Mouse (Mus musculus) liver, embryonic 13.5 days (tissue): Measurements from ENCODE around the gene Acer2. TPM values are rescaled to one million over a fixed set of nuclear protein-coding genes. Genes with fewer than 3 reads are reported as not detected.
A peak's percentile ranks its signal among the peaks of the same experiment; 100 is the strongest.

Experiments
- ATAC-seq: fragments of 200-750 bp; cut with Nextera tagmentation; 2 replicates; pipeline ENCODE4 v1.8.0; 2017; ENCODE audit warnings: low read depth, mild to moderate bottlenecking, moderate number of reproducible peaks, moderate library complexity
- DNase-seq: peaks from one replicate; pipeline ENCODE4 v3.0.0; 2022
- H3K27ac ChIP-seq: fragments of 300-500 bp; sonication (generic); 2 replicates; pipeline ENCODE4 v1.5.1; 2015; ENCODE audit warnings: moderate library complexity, mild to moderate bottlenecking, inconsistent platforms
- H3K27me3 ChIP-seq: fragments of 300-500 bp; sonication (generic); 2 replicates; pipeline ENCODE4 v1.6.1; 2015; ENCODE audit warnings: mild to moderate bottlenecking, inconsistent platforms
- H3K36me3 ChIP-seq: fragments of 300-500 bp; sonication (generic); 2 replicates; pipeline ENCODE4 v1.6.1; 2015; ENCODE audit warnings: mild to moderate bottlenecking, inconsistent platforms
- H3K4me1 ChIP-seq: fragments of 300-500 bp; sonication (generic); replicated peaks from 2 replicates; pipeline ENCODE4 v1.6.1; 2015; ENCODE audit warnings: inconsistent platforms
- H3K4me2 ChIP-seq: fragments of 300-500 bp; sonication (generic); 2 replicates; pipeline ENCODE4 v1.6.1; 2015; ENCODE audit warnings: inconsistent platforms, mild to moderate bottlenecking, moderate library complexity
- H3K4me3 ChIP-seq: fragments of 300-500 bp; sonication (generic); replicated peaks from 2 replicates; pipeline ENCODE4 v1.5.1; 2015; ENCODE audit warnings: mild to moderate bottlenecking, inconsistent platforms
- H3K9ac ChIP-seq: fragments of 300-500 bp; sonication (generic); 2 replicates; pipeline ENCODE4 v1.6.1; 2015; ENCODE audit warnings: mild to moderate bottlenecking, inconsistent platforms
- H3K9me3 ChIP-seq: fragments of 300-500 bp; sonication (generic); replicated peaks from 2 replicates; pipeline ENCODE4 v1.6.1; 2016; ENCODE audit warnings: inconsistent platforms
- WGBS: fragments of 180-500 bp; shearing (Covaris S2); methylation state at CpG from one replicate; pipeline ENCODE4 v1.1.7; 2015; ENCODE audit not compliant: insufficient replicate concordance; 5-methylcytosine and 5-hydroxymethylcytosine counted together
- polyA plus RNA-seq: library from polyadenylated mRNA; unstranded; fragments of >200 nt; fragmentation: Nextera tagmentation; extraction: Ambion mirVana; gene quantifications from 2 replicates; pipeline ENCODE4 v1.2.1, GENCODE M21; 2015

Acer2 gene
- polyA plus RNA-seq, 1 experiment from 2014 or later: 5.3 TPM

DNA sequence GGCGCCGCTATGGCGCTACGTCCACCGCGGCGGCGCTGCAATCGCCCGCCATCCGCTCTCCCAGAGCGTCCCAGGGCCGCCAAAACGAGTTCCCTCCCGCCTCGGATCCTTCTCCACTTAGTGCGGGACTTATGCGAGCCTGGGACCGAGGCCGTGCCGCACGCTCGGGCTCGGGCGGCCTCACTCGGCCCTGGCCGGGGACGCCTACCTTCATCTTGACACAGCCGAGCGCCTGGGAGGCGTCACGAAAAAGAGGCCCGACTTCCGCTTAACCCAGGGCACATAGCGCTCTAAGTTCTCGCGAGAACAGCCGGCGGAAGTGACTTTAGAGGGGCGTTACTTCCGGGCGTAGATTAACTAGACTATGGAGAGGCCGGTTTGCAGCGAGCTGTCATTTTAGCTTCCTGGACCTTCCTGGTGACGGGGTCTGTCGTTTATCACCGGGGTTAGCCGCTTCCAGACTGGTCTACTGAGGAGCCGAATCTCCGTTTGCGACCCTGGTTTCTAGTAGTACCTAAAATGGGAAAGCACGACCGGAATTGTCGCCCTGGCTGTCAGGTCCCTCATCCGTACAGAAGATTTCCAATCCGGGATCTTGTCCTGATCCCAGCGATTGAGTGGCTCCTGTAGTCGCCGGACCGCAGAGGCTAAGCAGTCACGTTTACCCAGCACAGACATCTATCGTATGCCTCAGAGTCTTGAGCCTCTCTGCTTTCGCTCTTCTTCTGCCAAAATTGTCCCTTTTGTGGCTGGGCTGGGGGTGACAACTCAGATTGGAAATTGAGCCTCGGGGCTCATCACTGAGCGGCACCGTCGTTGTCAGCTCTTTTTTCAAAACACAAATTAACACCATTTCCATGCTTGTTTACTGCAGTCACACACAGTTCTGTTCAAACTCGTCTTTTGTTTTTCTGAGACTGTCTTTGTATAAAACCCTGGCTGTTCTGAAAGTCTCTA is 16.8 kb upstream of the Acer2 start, which contains the start of gene Rps6:
Gene Rps6 (minus strand): TSS at position 300 of the 957 bp plus-strand sequence.
- Histone ChIP-seq H3K9ac (peak within 1 kb of the TSS; percentile 99), H3K4me1 (peaks cover 27% of the 10 kb centered on the region)
- ATAC-seq: peak; percentile 96

DNA sequence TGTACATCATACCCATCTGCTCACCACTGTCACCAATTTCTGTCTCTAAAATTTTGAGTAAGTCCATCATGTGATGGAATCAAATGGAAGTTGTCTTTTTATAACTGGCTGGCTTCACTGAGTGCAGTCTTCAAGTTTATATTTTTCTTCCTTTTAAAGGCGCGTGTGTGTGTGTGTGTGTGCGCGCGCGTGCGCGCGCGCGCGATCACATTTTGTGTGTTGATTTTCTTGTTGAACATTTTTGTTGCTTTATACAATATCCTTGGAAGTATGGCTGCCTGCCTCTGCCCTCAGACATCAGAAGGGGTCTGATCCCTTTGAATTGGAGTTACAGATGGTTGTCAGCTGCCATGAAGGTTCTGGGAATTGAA is 16.1 kb upstream of the Acer2 start:
- H3K27ac ChIP-seq: no peak overlapping the region; the same call in 1 of the 2 replicates
- H3K4me2 ChIP-seq: peak overlapping the region; percentile 82
- ATAC-seq: no peak
- no peaks in the 10 kb centered on the region for H3K27me3 ChIP-seq
- peak overlapping the region; percentile 96 for H3K4me3 ChIP-seq
- peaks cover 31% of the 10 kb centered on the region for H3K36me3 ChIP-seq
- 57% methylated on average over 12 of the region's 12 CpGs for WGBS
- H3K4me1 ChIP-seq: peaks cover 29% of the 10 kb centered on the region
- H3K9me3 ChIP-seq: no peaks in the 10 kb centered on the region
- no peak for DNase-seq
- H3K9ac ChIP-seq: peak overlapping the region; percentile 99

More for the DNA sequence above, 16.8 kb upstream of the Acer2 start, which contains the start of gene Rps6:
- Histone ChIP-seq H3K9me3 (no peaks in the 10 kb centered on the region), H3K36me3 (peaks cover 37% of the 10 kb centered on the region), H3K4me3 (peak within 1 kb of the TSS; percentile 96), H3K4me2 (peak within 1 kb of the TSS; percentile 82), H3K27ac (peak within 1 kb of the TSS; percentile 91), H3K27me3 (no peaks in the 10 kb centered on the region)
- DNase-seq: peak; percentile 87
- under 1% methylated on average over 67 of the region's 68 CpGs for WGBS

DNA sequence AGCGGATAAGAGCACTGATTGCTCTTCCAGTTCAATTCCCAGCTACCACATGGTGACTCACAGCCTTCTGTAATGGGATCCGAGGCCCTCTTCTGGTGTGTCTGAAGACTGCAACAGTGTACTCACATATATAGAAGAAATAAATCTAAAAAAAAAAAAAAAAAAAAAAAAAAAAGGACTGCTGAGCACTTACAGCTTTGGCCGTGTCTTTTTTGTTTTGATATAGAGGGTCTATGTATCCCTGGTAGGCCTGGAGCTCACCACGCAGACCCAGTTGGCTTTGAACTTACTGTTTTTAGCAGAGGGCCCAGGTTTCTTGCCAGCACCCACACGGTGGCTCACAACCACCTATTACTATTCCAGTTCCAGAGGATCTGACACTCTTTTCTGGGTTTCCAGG is 10.1 kb upstream of the Acer2 start:
- Histone ChIP-seq H3K4me2 (no peak overlapping the region), H3K27me3 (peaks cover 4% of the 10 kb centered on the region; the same call in 1 of the 2 replicates), H3K27ac (no peak overlapping the region), H3K9ac (no peak overlapping the region), H3K36me3 (no peaks in the 10 kb centered on the region), H3K4me3 (no peak overlapping the region), H3K9me3 (no peaks in the 10 kb centered on the region), H3K4me1 (peaks cover 4% of the 10 kb centered on the region; the same call in 1 of the 2 replicates)
- WGBS: 65% methylated on average over 5 of the region's 5 CpGs
- ATAC-seq (no peak), DNase-seq (no peak)

DNA sequence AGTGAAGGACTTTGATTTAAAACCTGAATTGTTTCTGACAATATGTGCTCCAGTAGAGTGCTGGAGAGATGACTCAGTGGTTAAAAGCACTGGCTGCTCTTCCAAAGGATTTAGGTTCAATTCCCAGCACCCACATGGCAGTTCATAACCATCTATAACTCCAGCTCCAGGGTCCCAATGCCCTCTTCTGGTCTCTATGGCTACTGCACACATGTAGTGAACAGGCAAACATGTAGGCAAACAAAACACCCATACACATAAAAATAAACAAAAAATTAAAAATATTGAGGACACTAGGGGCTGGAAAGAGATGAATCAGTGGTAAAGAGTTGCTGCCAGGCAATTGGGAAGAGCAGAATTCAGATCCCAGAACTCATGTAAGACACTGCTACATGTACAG is 2.2 kb upstream of the Acer2 start:
- ATAC-seq (no peak), DNase-seq (no peak)
- Histone ChIP-seq H3K4me3 (no peak overlapping the region), H3K27ac (no peak overlapping the region), H3K9me3 (no peaks in the 10 kb centered on the region), H3K4me1 (peaks cover 24% of the 10 kb centered on the region), H3K9ac (no peak overlapping the region), H3K36me3 (no peaks in the 10 kb centered on the region), H3K4me2 (no peak overlapping the region), H3K27me3 (peaks cover 52% of the 10 kb centered on the region)

DNA sequence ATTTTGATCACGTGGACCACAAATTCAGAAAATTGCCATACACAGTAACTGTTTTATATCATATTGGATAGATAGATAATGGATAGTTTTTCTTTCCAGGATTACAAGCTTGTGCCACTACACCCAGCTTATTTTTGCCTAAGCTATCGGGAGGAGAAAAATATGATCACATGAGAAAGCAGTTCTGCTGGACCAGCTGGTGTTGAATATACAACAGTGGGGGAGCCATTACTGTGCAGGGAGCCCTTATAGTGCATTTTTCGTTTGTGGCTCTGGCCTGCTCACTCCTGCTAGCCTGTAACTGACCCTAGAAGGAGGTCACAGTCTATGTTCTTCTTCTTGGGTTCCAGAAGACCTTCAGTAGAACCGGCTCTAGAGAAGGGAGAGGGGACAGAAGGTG is 1.1 kb upstream of the Acer2 start:
- H3K4me3 ChIP-seq: no peak overlapping the region
- WGBS: 49% methylated on average over 4 of the region's 4 CpGs
- no peaks in the 10 kb centered on the region for H3K9me3 ChIP-seq
- H3K27me3 ChIP-seq: peaks cover 51% of the 10 kb centered on the region
- no peak overlapping the region for H3K27ac ChIP-seq
- ATAC-seq (no peak), DNase-seq (no peak)
- H3K9ac ChIP-seq: no peak overlapping the region
- H3K4me2 ChIP-seq: no peak overlapping the region
- peaks cover 24% of the 10 kb centered on the region for H3K4me1 ChIP-seq
- no peaks in the 10 kb centered on the region for H3K36me3 ChIP-seq

DNA sequence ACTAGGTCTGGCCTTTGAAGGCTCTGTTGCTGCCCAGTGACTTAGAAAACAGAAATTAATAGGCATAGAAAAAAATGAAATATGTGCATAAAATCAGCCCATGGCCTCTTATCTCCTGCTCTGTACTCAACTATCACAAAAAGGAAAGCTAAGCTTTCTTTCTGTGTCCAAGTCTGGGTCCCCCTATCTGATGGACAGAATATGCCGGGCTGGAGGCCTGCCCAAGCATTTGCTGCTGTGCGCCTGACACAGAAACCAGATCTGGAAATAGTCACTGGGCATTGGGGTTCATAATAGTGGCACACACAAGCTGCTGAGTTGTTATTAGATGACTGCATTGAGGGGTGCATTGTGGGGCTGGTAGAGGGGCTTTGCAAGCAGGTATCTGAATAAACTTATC is 5.3 kb downstream of the Acer2 start:
- 71% methylated on average over 2 of the region's 2 CpGs for WGBS
- Histone ChIP-seq H3K27ac (no peak overlapping the region), H3K9ac (no peak overlapping the region), H3K9me3 (no peaks in the 10 kb centered on the region; the same call in 1 of the 2 replicates), H3K27me3 (peaks cover 22% of the 10 kb centered on the region), H3K4me3 (no peak overlapping the region), H3K4me2 (no peak overlapping the region), H3K36me3 (no peaks in the 10 kb centered on the region), H3K4me1 (peaks cover 20% of the 10 kb centered on the region)
- ATAC-seq (no peak), DNase-seq (no peak)

DNA sequence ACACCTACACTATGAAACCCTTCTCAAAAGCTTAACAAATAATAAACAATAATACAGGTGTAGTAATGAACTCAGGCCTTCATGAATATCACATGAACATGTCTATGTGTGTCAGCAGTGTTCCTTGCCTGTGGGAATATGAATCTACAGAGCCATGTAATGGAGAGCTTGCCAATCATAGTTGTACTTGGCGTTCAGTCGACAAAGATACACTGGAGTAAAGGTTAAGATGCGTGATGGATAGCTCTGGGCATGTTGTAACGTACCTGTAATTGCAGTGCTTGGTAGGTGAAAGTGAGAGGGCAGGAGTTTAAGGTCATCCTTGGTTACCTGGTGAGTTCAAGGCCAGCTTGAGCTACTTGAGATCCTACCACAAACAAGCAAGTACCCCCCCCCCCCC is 7.0 kb downstream of the Acer2 start:
- no peak overlapping the region for H3K4me2 ChIP-seq
- peaks cover 5% of the 10 kb centered on the region for H3K27me3 ChIP-seq
- peaks cover 15% of the 10 kb centered on the region for H3K4me1 ChIP-seq
- H3K4me3 ChIP-seq: no peak overlapping the region
- H3K9ac ChIP-seq: no peak overlapping the region
- 76% methylated on average over 4 of the region's 4 CpGs for WGBS
- no peaks in the 10 kb centered on the region; the same call in 1 of the 2 replicates for H3K9me3 ChIP-seq
- H3K36me3 ChIP-seq: no peaks in the 10 kb centered on the region
- no peak overlapping the region for H3K27ac ChIP-seq
- ATAC-seq (no peak), DNase-seq (no peak)

DNA sequence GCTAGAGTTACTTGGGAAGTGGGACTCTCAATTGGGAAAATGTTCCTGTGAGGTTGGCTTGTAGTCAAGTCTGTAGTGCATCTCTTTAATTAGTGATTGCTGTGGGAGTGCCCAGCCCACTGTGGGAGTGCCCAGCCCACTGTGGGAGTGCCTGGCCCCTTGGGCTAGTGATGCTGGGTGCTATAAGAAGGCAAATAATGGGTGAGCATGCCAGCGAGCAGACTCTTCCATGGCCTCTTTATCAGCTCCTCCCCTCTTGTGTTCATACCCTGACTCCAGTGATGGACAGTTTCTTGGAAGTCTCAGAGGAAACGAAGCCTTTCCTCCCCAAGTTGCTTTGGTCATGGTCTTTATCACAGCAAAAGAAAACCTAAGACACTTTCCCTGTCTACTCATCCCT is 8.2 kb downstream of the Acer2 start:
- DNase-seq (no peak), ATAC-seq (no peak)
- WGBS: 44% methylated on average over 2 of the region's 2 CpGs
- no peaks in the 10 kb centered on the region; the same call in 1 of the 2 replicates for H3K9me3 ChIP-seq
- H3K9ac ChIP-seq: no peak overlapping the region
- H3K4me2 ChIP-seq: no peak overlapping the region
- H3K27ac ChIP-seq: no peak overlapping the region
- no peaks in the 10 kb centered on the region for H3K27me3 ChIP-seq
- no peak overlapping the region for H3K4me3 ChIP-seq
- H3K36me3 ChIP-seq: no peaks in the 10 kb centered on the region
- H3K4me1 ChIP-seq: peaks cover 27% of the 10 kb centered on the region

DNA sequence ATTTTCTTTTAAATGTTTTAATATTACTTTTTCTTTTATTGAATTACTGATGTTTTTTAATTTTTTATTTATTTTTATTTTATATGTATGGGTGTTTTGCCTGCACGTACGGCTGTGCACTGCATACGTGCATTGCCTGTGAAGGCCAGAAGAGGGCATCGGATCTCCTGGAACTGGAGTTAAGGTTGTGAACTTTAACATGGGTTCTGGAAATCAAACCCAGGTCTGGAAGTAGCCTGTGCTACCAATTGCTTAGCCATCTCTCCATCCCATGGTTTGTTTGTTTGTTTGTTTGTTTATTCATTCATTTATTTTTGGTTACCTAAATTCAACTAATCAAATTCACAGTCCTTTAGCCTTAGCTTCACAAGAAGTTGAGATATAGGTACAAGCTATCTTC is 10.7 kb downstream of the Acer2 start:
- H3K4me2 ChIP-seq: no peak overlapping the region
- H3K4me1 ChIP-seq: peaks cover 28% of the 10 kb centered on the region
- H3K27me3 ChIP-seq: no peaks in the 10 kb centered on the region
- H3K36me3 ChIP-seq: no peaks in the 10 kb centered on the region
- no peak for ATAC-seq
- DNase-seq: peak; percentile 41
- no peak overlapping the region for H3K27ac ChIP-seq
- H3K9me3 ChIP-seq: no peaks in the 10 kb centered on the region; the same call in 1 of the 2 replicates
- no peak overlapping the region for H3K4me3 ChIP-seq
- no peak overlapping the region for H3K9ac ChIP-seq
- 22% methylated on average over 4 of the region's 4 CpGs for WGBS

DNA sequence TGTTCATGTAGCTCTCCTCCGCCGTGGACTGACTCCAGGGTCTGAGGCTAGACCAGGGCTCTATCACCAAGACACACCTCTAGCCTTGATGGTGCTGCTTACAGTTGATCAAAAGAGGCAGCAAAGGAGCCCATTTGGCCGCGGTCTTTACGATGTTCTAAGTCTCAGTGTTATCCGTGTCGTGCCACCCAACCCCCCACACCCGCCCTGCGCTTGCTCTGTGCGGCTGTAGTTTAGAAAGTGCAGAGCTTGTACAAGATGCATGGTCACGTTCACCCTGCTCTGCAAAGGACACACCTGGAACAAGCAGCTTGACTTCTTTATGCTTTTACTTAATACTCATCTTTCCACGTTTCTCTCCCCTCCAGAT is 11.6 kb downstream of the Acer2 start:
- DNase-seq (no peak), ATAC-seq (peak; percentile 79)
- peak overlapping the region; percentile 83 for H3K4me2 ChIP-seq
- H3K36me3 ChIP-seq: no peaks in the 10 kb centered on the region
- peak overlapping the region; percentile 75 for H3K27ac ChIP-seq
- H3K27me3 ChIP-seq: no peaks in the 10 kb centered on the region
- H3K4me3 ChIP-seq: peak overlapping the region; percentile 58
- peak overlapping the region; percentile 62 for H3K9ac ChIP-seq
- WGBS: 8% methylated on average over 12 of the region's 12 CpGs
- peaks cover 28% of the 10 kb centered on the region for H3K4me1 ChIP-seq
- H3K9me3 ChIP-seq: no peaks in the 10 kb centered on the region

DNA sequence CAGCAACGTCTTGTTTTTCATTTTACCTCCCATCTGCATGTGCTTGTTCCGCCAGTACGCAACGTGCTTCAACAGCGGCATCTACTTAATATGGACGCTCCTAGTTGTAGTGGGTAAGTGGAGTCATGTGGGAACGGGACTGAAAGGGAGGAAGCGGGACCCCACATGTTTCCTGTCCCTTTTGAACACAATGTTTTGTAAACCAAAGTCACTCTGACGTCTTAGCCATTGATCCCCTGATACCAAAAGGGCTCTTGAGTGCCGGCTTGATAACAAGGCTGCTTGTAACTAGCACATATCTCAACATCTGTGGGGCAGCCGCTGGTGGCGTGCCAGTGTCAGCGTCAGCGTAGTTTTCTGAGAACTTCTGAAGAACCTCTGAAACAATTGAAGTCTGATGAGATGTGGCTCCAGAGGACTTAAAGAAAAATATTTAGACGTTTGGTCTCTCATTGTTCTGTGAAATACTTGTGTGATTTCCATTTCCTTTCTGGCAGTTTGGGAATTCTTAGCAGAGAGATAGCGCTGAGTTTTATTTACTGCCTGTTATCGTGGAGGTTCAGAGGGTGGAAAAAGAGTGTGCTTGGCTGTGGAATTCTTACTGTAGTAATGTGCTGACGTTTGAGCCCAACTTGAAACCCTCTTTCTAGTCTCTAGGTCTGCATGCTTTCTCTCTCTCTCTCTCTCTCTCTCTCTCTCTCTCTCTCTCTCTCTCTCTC is 12.1 kb downstream of the Acer2 start:
- peak; percentile 83 for ATAC-seq
- H3K27me3 ChIP-seq: no peaks in the 10 kb centered on the region
- H3K36me3 ChIP-seq: no peaks in the 10 kb centered on the region
- peak overlapping the region; percentile 58 for H3K4me3 ChIP-seq
- H3K4me2 ChIP-seq: peak overlapping the region; percentile 83
- no peaks in the 10 kb centered on the region for H3K9me3 ChIP-seq
- peak; percentile 51 for DNase-seq
- peak overlapping the region; percentile 62 for H3K9ac ChIP-seq
- H3K4me1 ChIP-seq: peaks cover 28% of the 10 kb centered on the region
- 1% methylated on average over 18 of the region's 18 CpGs for WGBS
- H3K27ac ChIP-seq: peak overlapping the region; percentile 75
